Mouse (Mus musculus) retina, postnatal 1 day (tissue): Measurements from ENCODE around the gene Elmo2.

Source experiments
- DNase-seq: peaks from one replicate; pipeline ENCODE4 v3.0.0-alpha.2; 2012

Gene Elmo2

GRCm38 (mm10) chr2:165288315-165289031 is 37.8 kb downstream of the Elmo2 start:
- peak; percentile 33 for DNase-seq

GRCm38 (mm10) chr2:165287202-165287984 is 38.9 kb downstream of the Elmo2 start, which contains the start of gene Slc35c2:
Slc35c2 (minus strand) TSS chr2:165287869.
- peak; percentile 93 for DNase-seq

GRCm38 (mm10) chr2:165286361-165287201 is 39.7 kb downstream of the Elmo2 start:
- no peak for DNase-seq

GRCm38 (mm10) chr2:165285621-165286020 is 40.7 kb downstream of the Elmo2 start:
- DNase-seq, result no peak

- no peak for DNase-seq
These were observed 41.2 kb downstream of the Elmo2 start for GRCm38 (mm10) chr2:165285034-165285433.

GRCm38 (mm10) chr2:165284377-165284776 is 41.9 kb downstream of the Elmo2 start:
- DNase-seq, result no peak

- DNase-seq, result no peak
These were observed 42.6 kb downstream of the Elmo2 start for GRCm38 (mm10) chr2:165283644-165284043.

GRCm38 (mm10) chr2:165281779-165282311 is 44.4 kb downstream of the Elmo2 start:
- peak; percentile 50 for DNase-seq

GRCm38 (mm10) chr2:165279351-165279750 is 46.9 kb downstream of the Elmo2 start:
- DNase-seq, result peak; percentile 69

- DNase-seq, result no peak
These were observed 49.0 kb downstream of the Elmo2 start for GRCm38 (mm10) chr2:165277188-165277740.

GRCm38 (mm10) chr2:165275824-165276223 is 50.5 kb downstream of the Elmo2 start:
- peak; percentile 81 for DNase-seq

- peak; percentile 63 for DNase-seq
These were observed 51.1 kb downstream of the Elmo2 start for GRCm38 (mm10) chr2:165275124-165275640.

GRCm38 (mm10) chr2:165273589-165273988 is 52.7 kb downstream of the Elmo2 start:
- peak; percentile 67 for DNase-seq

GRCm38 (mm10) chr2:165271326-165271725 is 55.0 kb downstream of the Elmo2 start:
- peak; percentile 70 for DNase-seq

GRCm38 (mm10) chr2:165270858-165271257 is 55.4 kb downstream of the Elmo2 start:
- DNase-seq, result no peak

- DNase-seq, result no peak
These were observed 59.5 kb downstream of the Elmo2 start for GRCm38 (mm10) chr2:165266739-165267138.

- no peak for DNase-seq
These were observed 62.4 kb downstream of the Elmo2 start for GRCm38 (mm10) chr2:165263861-165264260.

GRCm38 (mm10) chr2:165262274-165262990 is 63.8 kb downstream of the Elmo2 start:
- DNase-seq, result no peak

- no peak for DNase-seq
These were observed 66.4 kb downstream of the Elmo2 start for GRCm38 (mm10) chr2:165259859-165260258.

GRCm38 (mm10) chr2:165258321-165258720 is 68.0 kb downstream of the Elmo2 start:
- DNase-seq, result no peak

- DNase-seq, result peak; percentile 73
These were observed 69.0 kb downstream of the Elmo2 start for GRCm38 (mm10) chr2:165257151-165257834.
